Mouse (Mus musculus) spleen, adult 2 months (tissue): Measurements from ENCODE around the gene Cd247.

Source experiments
- CTCF ChIP-seq: fragments of 200-500 bp; IDR thresholded peaks from 2 replicates; pipeline ENCODE4 v1.5.1; 2011; ENCODE audit warnings: mild to moderate bottlenecking, inconsistent platforms; ENCODE audit not compliant: insufficient read depth, insufficient read length, insufficient replicate concordance; ENCODE audit errors: extremely low read depth
- POLR2A ChIP-seq: fragments of 200-500 bp; IDR thresholded peaks from 2 replicates; pipeline ENCODE4 v1.6.1; 2011; ENCODE audit warnings: low read depth, low read length, inconsistent platforms

- TF ChIP-seq POLR2A (no peak), CTCF (no peak)
Measured at GRCm38 (mm10) chr1:165819147-165819546, 30.7 kb downstream of the Cd247 start.
